Mouse (Mus musculus) kidney, embryonic 14.5 days (tissue): Measurements from ENCODE around the gene Arfgap2. TPM values are rescaled to one million over a fixed set of nuclear protein-coding genes. Genes with fewer than 3 reads are reported as not detected.

ENCODE experiments used
- ATAC-seq: fragments of 200-750 bp; cut with Nextera tagmentation; 2 replicates; pipeline ENCODE4 v1.8.0; 2017; ENCODE audit warnings: moderate number of reproducible peaks, mild to moderate bottlenecking, moderate TSS enrichment, moderate library complexity; ENCODE audit not compliant: low FRiP score, low TSS enrichment
- H3K27ac ChIP-seq: fragments of 300-500 bp; sonication (generic); 2 replicates; pipeline ENCODE4 v1.5.1; 2014; ENCODE audit warnings: low read depth, mild to moderate bottlenecking, low read length, moderate library complexity, mixed read lengths
- H3K27me3 ChIP-seq: fragments of 300-500 bp; sonication (generic); 2 replicates; pipeline ENCODE4 v1.6.1; 2014; ENCODE audit warnings: mild to moderate bottlenecking, low read length; ENCODE audit not compliant: control insufficient read depth, insufficient read depth
- H3K36me3 ChIP-seq: fragments of 300-500 bp; sonication (generic); 2 replicates; pipeline ENCODE4 v1.6.1; 2014; ENCODE audit warnings: low read length, mixed read lengths; ENCODE audit not compliant: control insufficient read depth, insufficient read depth
- H3K4me1 ChIP-seq: fragments of 300-500 bp; sonication (generic); 2 replicates; pipeline ENCODE4 v1.6.1; 2014; ENCODE audit warnings: low read length, mixed read lengths; ENCODE audit not compliant: control insufficient read depth, insufficient read depth
- H3K4me2 ChIP-seq: fragments of 300-500 bp; sonication (generic); replicated peaks from 2 replicates; pipeline ENCODE4 v1.6.1; 2014; ENCODE audit warnings: low read depth, mild to moderate bottlenecking, low read length
- H3K4me3 ChIP-seq: fragments of 300-500 bp; sonication (generic); 2 replicates; pipeline ENCODE4 v1.5.1; 2014; ENCODE audit warnings: mild to moderate bottlenecking, low read length
- H3K9ac ChIP-seq: fragments of 300-500 bp; sonication (generic); 2 replicates; pipeline ENCODE4 v1.6.1; 2014; ENCODE audit warnings: low read depth, mild to moderate bottlenecking, low read length, moderate library complexity
- H3K9me3 ChIP-seq: fragments of 300-500 bp; sonication (generic); 2 replicates; pipeline ENCODE4 v1.6.1; 2016; ENCODE audit warnings: low read length; ENCODE audit not compliant: control insufficient read depth
- WGBS: fragments of 180-500 bp; shearing (Covaris S2); extraction: QIAGEN DNeasy Blood & Tissue Kit; methylation state at CpG from one replicate; pipeline ENCODE4 v1.1.7; 2014; 5-methylcytosine and 5-hydroxymethylcytosine counted together
- polyA plus RNA-seq: library from polyadenylated mRNA; unstranded; fragments of >200 nt; fragmentation: Nextera tagmentation; extraction: Ambion mirVana; gene quantifications from 2 replicates; pipeline ENCODE4 v1.2.1, GENCODE M21; 2014

The Arfgap2 gene
- polyA plus RNA-seq, 1 experiment from 2014 or later, result 81.6 TPM

DNA sequence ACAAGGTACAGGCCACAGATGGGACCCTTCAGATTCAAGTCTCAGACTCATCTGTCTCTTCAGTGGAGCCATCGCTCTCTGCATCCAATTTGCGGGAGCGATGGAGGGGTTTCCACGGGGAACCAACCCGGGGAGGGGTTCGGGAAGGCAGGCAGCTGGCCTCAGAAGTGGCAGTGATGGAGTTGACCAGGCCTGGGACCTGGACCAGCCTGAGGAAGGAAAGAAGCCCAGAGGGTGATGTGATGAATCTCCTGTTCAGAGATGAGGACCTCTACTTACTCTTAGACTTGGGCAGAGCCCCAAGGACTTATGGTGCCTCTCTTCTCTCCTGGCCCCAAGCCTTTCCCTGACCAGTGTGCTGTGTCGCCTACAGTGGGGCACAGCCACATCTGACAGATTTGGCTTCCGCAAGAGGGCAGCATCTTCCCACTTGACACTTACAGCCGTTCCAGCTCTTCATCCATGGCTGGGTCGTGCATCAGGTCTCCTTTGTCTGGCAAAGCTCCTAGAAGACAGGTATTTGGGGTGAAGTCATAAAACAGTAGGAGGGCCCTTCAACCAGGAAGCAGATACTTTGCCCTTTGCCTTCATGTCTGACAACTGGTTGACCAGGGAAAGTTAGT is 14.1 kb downstream of the Arfgap2 start:
- H3K27ac ChIP-seq, result no peak overlapping the region
- H3K27me3 ChIP-seq, result no peaks in the 10 kb centered on the region
- H3K4me2 ChIP-seq, result no peak overlapping the region
- peaks cover 38% of the 10 kb centered on the region for H3K36me3 ChIP-seq
- no peaks in the 10 kb centered on the region for H3K9me3 ChIP-seq
- H3K9ac ChIP-seq, result no peak overlapping the region
- H3K4me1 ChIP-seq, result 0 out of 2 replicates have a peak, but pooled peaks cover 2% of the 10 kb centered on the region
- H3K4me3 ChIP-seq, result no peak overlapping the region
- WGBS, result 35% methylated on average over 10 of the region's 10 CpGs
- ATAC-seq, result peak; percentile 83

DNA sequence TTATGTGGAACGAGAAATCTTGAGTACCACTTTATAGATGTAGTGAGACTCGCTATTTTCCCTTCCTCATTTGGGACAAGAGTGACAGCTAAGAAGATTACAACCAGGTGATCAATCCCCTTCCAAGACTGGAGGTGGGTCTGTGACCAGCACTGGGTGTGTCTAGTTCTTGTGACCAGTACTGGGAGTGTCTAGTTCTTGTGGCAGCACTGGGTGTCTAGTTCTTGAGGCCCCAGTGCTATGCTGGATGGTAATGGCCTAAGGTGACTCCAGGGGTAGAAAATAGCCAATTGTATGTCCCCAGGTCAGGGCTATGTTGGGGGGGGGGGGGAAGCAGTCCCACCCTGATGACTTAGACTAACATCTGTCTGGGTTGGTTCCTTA is 14.6 kb downstream of the Arfgap2 start:
- Histone ChIP-seq H3K36me3 (peaks cover 33% of the 10 kb centered on the region), H3K27me3 (no peaks in the 10 kb centered on the region), H3K4me2 (no peak overlapping the region), H3K9ac (no peak overlapping the region), H3K4me1 (0 out of 2 replicates have a peak, but pooled peaks cover 2% of the 10 kb centered on the region), H3K9me3 (no peaks in the 10 kb centered on the region), H3K4me3 (no peak overlapping the region), H3K27ac (no peak overlapping the region)
- no peak; the same call in 1 of the 2 replicates for ATAC-seq
- 60% methylated on average over 2 of the region's 2 CpGs for WGBS

DNA sequence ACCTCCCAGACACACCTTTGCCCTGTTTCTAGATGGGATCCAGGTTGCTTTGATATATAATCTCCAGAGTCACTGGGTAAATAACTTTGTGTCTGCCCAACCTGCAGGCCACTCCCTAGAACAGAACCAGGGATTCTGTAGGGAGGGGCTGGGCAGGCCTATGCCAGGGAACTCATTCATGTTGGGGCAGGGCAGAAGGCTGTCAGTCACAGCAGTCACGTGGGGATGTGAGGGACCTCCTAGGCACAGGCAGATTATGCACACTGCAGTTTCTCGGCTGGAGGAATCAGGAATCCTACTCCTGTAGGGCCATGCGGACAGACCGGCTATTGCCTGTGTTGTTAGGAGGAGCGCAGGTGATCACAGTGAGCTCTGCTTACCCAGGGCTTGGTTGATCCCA is 16.6 kb downstream of the Arfgap2 start:
- Histone ChIP-seq H3K9ac (no peak overlapping the region), H3K27ac (no peak overlapping the region), H3K27me3 (no peaks in the 10 kb centered on the region), H3K4me1 (0 out of 2 replicates have a peak, but pooled peaks cover 2% of the 10 kb centered on the region), H3K4me3 (no peak overlapping the region), H3K4me2 (no peak overlapping the region), H3K9me3 (no peaks in the 10 kb centered on the region), H3K36me3 (peaks cover 15% of the 10 kb centered on the region; the same call in 1 of the 2 replicates)
- 37% methylated on average over 5 of the region's 5 CpGs for WGBS
- ATAC-seq, result peak; percentile 33; the same call in 1 of the 2 replicates

- Histone ChIP-seq H3K4me2 (no peak overlapping the region), H3K4me3 (no peak overlapping the region), H3K27me3 (no peaks in the 10 kb centered on the region), H3K4me1 (0 out of 2 replicates have a peak, but pooled peaks cover 2% of the 10 kb centered on the region), H3K9me3 (no peaks in the 10 kb centered on the region), H3K9ac (no peak overlapping the region), H3K27ac (no peak overlapping the region), H3K36me3 (no peaks in the 10 kb centered on the region)
- ATAC-seq, result no peak
- WGBS, result 63% methylated on average over 3 of the region's 3 CpGs
These were observed 19.2 kb downstream of the Arfgap2 start for GRCm38 (mm10) chr2:91283972-91284371.

DNA sequence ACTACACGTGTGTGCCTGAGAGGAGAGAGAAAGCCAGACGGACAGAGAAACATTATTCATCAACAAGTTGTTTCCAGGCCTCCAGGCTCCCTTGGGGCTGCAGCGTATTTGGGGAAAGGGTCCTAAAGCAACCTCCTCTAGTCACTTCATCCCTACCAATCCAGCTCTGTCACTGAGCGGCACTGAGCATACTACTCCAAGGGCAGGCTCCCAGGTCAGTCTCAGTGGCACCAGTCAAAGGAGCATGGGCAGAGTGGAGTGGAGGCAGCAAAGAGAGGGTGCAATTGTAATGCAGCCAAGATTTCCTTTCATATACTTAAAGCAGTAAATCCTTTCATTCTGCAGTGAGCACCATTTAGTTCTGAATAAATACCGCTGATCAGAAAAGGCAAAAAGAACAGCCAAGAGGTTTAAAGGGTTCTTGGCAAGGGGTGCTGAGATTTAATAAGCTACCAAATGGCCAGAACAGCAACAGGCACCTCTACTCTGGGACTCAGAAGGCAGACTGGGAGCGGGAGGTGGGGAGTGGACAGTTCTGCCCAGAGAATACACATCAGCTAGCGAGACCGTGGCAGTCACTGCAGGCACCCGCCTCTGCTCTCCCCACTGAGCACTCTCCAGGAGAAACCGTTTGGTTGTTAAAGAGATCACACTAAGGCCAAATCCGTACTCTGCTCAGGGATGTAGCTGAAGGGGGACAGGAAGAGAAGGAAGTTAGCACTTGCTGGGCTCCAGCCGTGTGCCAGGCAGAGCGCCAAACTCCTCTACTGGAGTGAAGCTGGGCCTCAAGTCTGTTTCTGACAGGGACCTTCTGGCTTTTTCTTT is 19.8 kb downstream of the Arfgap2 start:
- WGBS, result 65% methylated on average over 13 of the region's 13 CpGs
- Histone ChIP-seq H3K4me1 (0 out of 2 replicates have a peak, but pooled peaks cover 2% of the 10 kb centered on the region), H3K27ac (no peak overlapping the region), H3K27me3 (no peaks in the 10 kb centered on the region), H3K9me3 (no peaks in the 10 kb centered on the region), H3K4me3 (no peak overlapping the region), H3K36me3 (no peaks in the 10 kb centered on the region), H3K4me2 (no peak overlapping the region), H3K9ac (no peak overlapping the region)
- no peak for ATAC-seq

DNA sequence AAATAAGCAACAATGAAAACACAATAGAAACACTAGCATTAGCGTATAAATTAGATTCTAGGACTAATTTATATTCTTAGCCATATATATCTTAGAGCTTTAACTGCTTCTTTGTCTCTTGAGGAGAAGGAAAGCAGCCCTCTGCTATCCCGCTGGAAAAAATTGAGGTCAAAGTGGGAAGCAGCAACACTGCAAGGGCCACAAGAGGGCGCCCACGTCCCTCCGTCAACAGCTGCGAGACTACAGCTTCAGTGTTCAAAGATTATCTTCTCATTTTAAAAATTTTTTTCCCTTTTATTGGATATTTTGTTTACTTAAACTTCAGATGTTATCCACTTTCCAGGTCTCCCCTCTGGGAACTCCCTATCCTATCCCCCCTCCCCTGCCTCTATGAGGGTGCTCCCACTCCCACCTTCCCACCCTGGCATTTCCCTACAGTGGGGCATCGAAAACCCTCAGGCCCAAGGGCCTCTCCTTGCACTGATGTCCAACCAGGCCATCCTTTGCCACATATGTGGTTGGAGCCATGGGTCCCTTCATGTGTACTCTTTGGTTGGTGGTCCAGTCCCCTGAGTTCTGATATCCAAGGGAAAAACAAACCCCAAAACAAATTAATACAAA is 21.2 kb downstream of the Arfgap2 start:
- H3K4me2 ChIP-seq, result no peak overlapping the region
- H3K4me3 ChIP-seq, result no peak overlapping the region
- no peak overlapping the region for H3K27ac ChIP-seq
- H3K9ac ChIP-seq, result no peak overlapping the region
- no peaks in the 10 kb centered on the region for H3K36me3 ChIP-seq
- H3K27me3 ChIP-seq, result no peaks in the 10 kb centered on the region
- H3K4me1 ChIP-seq, result 0 out of 2 replicates have a peak, but pooled peaks cover 2% of the 10 kb centered on the region
- 15% methylated on average over 7 of the region's 7 CpGs for WGBS
- no peaks in the 10 kb centered on the region for H3K9me3 ChIP-seq
- peak; percentile 49 for ATAC-seq

DNA sequence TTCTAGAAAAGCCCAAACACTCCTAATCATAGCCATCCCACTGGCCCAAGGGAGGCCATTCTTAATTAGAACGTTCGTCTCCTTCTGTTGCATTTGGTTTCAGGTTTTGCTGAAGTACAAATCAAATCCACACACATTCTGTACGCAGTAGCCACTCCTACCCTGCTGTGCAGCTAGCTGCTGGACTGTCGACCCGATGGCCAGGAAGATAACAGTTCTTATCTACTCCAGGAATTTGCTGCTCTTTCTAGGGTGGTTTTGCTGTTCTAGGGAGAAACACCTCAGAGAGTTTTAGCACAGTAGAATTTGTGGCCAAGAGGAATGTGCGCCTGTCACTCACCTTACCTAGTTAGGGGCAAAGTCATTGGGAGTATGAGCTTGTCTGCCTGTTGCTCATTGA is 22.8 kb downstream of the Arfgap2 start:
- WGBS, result 75% methylated on average over 6 of the region's 6 CpGs
- no peaks in the 10 kb centered on the region for H3K36me3 ChIP-seq
- no peak overlapping the region for H3K9ac ChIP-seq
- H3K9me3 ChIP-seq, result no peaks in the 10 kb centered on the region
- no peak overlapping the region for H3K4me2 ChIP-seq
- no peak for ATAC-seq
- no peak overlapping the region for H3K27ac ChIP-seq
- H3K4me1 ChIP-seq, result no peaks in the 10 kb centered on the region
- H3K27me3 ChIP-seq, result no peaks in the 10 kb centered on the region
- no peak overlapping the region for H3K4me3 ChIP-seq

GRCm38 (mm10) chr2:91291197-91292007 is 26.6 kb downstream of the Arfgap2 start:
- Histone ChIP-seq H3K4me2 (no peak overlapping the region), H3K9ac (no peak overlapping the region)

More at GRCm38 (mm10) chr2:91291197-91292007, 26.6 kb downstream of the Arfgap2 start:
- no peaks in the 10 kb centered on the region for H3K9me3 ChIP-seq
- no peaks in the 10 kb centered on the region for H3K4me1 ChIP-seq
- no peaks in the 10 kb centered on the region for H3K36me3 ChIP-seq
- no peak overlapping the region for H3K27ac ChIP-seq
- no peak overlapping the region for H3K4me3 ChIP-seq
- ATAC-seq, result no peak
- WGBS, result 63% methylated on average over 12 of the region's 12 CpGs
- no peaks in the 10 kb centered on the region for H3K27me3 ChIP-seq
